Comparison of ENCODE assay signal across 32 mouse cellular contexts in genomic region chr6:112561568-112561967, GRCm38 (mm10).
DNase-seq lines count a peak whose midpoint lies in the region; ATAC-seq and TF ChIP-seq lines count a peak whose summit lies in the region.
"Had no signal": no experiment of that assay in that cellular context is flagged by ENCODE, and none has a peak within 500 bp of the region (broad histone marks: within the 10 kb centered on the region; RNA-seq: fewer than 3 reads in every experiment).

No protein-coding gene starts in this region.

- ATAC-seq in forebrain, embryonic 14.5 days: peak; percentile 68
- ATAC-seq in forebrain, embryonic 11.5 days (replicated peaks; ENCODE audit: low FRiP score): no peak
- ATAC-seq in kidney, embryonic 14.5 days (ENCODE audit: low FRiP score, low TSS enrichment): no peak
- no peak for ATAC-seq in midbrain, postnatal 0 days (ENCODE audit: low FRiP score)
- no peak for ATAC-seq in midbrain, embryonic 16.5 days
- ATAC-seq in forebrain, postnatal 0 days: peak; percentile 45; the same call in 1 of the 2 replicates
- ATAC-seq in inflammation-experienced regulatory T-cells, adult 6 months: no peak
- ATAC-seq: CD4-positive, CD25-positive, alpha-beta regulatory T cell, adult 4 months; intestine, embryonic 15.5 days; liver, embryonic 12.5 days; liver, postnatal 0 days; lung, postnatal 0 days; midbrain, embryonic 15.5 days had no signal

- no peak for TF ChIP-seq CTCF in midbrain, postnatal 0 days (IDR thresholded peaks at IDR 0.05)
- no peak for TF ChIP-seq CTCF in forebrain, postnatal 0 days (IDR thresholded peaks at IDR 0.05; ENCODE audit: low read depth)

- 0 out of 2 replicates have a peak overlapping the region, but pooled peaks have one; percentile 8 for H3K9ac ChIP-seq in forebrain, embryonic 14.5 days (ENCODE audit: low read length)
- no peak overlapping the region for H3K9ac ChIP-seq in forebrain, embryonic 11.5 days (ENCODE audit: low read length)
- H3K9ac ChIP-seq in kidney, embryonic 14.5 days (ENCODE audit: low read depth, low read length): no peak overlapping the region
- no peak overlapping the region for H3K9ac ChIP-seq in midbrain, postnatal 0 days (replicated peaks; ENCODE audit: low read length, poor library complexity, severe bottlenecking)
- no peak overlapping the region for H3K9ac ChIP-seq in midbrain, embryonic 16.5 days (ENCODE audit: low read depth, low read length)
- H3K9ac ChIP-seq in forebrain, postnatal 0 days: no peak overlapping the region
- H3K9ac ChIP-seq: embryonic facial prominence, embryonic 12.5 days; heart, embryonic 15.5 days; hindbrain, embryonic 13.5 days; intestine, embryonic 15.5 days; limb, embryonic 12.5 days; liver, embryonic 12.5 days; liver, postnatal 0 days; midbrain, embryonic 15.5 days; neural tube, embryonic 13.5 days; stomach, embryonic 15.5 days had no signal

- no peaks in the 10 kb centered on the region for H3K36me3 ChIP-seq in forebrain, embryonic 14.5 days (ENCODE audit: control insufficient read depth, insufficient read depth, low read length)
- H3K36me3 ChIP-seq in forebrain, embryonic 11.5 days (ENCODE audit: control insufficient read depth, insufficient read depth, low read length): no peaks in the 10 kb centered on the region
- H3K36me3 ChIP-seq in kidney, embryonic 14.5 days (ENCODE audit: control insufficient read depth, insufficient read depth, low read length): no peaks in the 10 kb centered on the region
- H3K36me3 ChIP-seq in midbrain, postnatal 0 days (ENCODE audit: insufficient read depth, low read length): no peaks in the 10 kb centered on the region
- no peaks in the 10 kb centered on the region for H3K36me3 ChIP-seq in midbrain, embryonic 16.5 days (ENCODE audit: control insufficient read depth, insufficient read depth, low read length)
- H3K36me3 ChIP-seq in forebrain, postnatal 0 days (ENCODE audit: insufficient read depth): no peaks in the 10 kb centered on the region
- H3K36me3 ChIP-seq: embryonic facial prominence, embryonic 12.5 days; heart, embryonic 10.5 days; heart, embryonic 15.5 days; hindbrain, embryonic 13.5 days; intestine, embryonic 15.5 days; limb, embryonic 12.5 days; liver, embryonic 12.5 days; midbrain, embryonic 15.5 days; neural tube, embryonic 13.5 days; stomach, embryonic 15.5 days had no signal

- H3K27me3 ChIP-seq in forebrain, embryonic 14.5 days (replicated peaks; ENCODE audit: control insufficient read depth, insufficient read depth, low read length): no peaks in the 10 kb centered on the region
- no peaks in the 10 kb centered on the region for H3K27me3 ChIP-seq in forebrain, embryonic 11.5 days (ENCODE audit: control insufficient read depth, insufficient read depth, low read length)
- H3K27me3 ChIP-seq in kidney, embryonic 14.5 days (ENCODE audit: control insufficient read depth, insufficient read depth, low read length): no peaks in the 10 kb centered on the region
- no peaks in the 10 kb centered on the region for H3K27me3 ChIP-seq in midbrain, postnatal 0 days (ENCODE audit: insufficient read depth, low read length)
- H3K27me3 ChIP-seq in midbrain, embryonic 16.5 days (ENCODE audit: control insufficient read depth, insufficient read depth, low read depth, low read length): no peaks in the 10 kb centered on the region
- H3K27me3 ChIP-seq in forebrain, postnatal 0 days (ENCODE audit: insufficient read depth, low read length): no peaks in the 10 kb centered on the region
- H3K27me3 ChIP-seq: embryonic facial prominence, embryonic 12.5 days; heart, embryonic 15.5 days; hindbrain, embryonic 13.5 days; intestine, embryonic 15.5 days; liver, embryonic 12.5 days; midbrain, embryonic 15.5 days; neural tube, embryonic 13.5 days; stomach, embryonic 15.5 days had no signal

- no peak overlapping the region for H3K27ac ChIP-seq in forebrain, embryonic 14.5 days (ENCODE audit: low read depth, low read length)
- H3K27ac ChIP-seq in forebrain, embryonic 11.5 days (ENCODE audit: low read depth, low read length): no peak overlapping the region
- H3K27ac ChIP-seq in kidney, embryonic 14.5 days (ENCODE audit: low read depth, low read length): no peak overlapping the region
- no peak overlapping the region for H3K27ac ChIP-seq in midbrain, postnatal 0 days (ENCODE audit: low read depth, low read length)
- no peak overlapping the region for H3K27ac ChIP-seq in midbrain, embryonic 16.5 days (ENCODE audit: low read length)
- no peak overlapping the region for H3K27ac ChIP-seq in forebrain, postnatal 0 days (ENCODE audit: low read depth, low read length)
- H3K27ac ChIP-seq: embryonic facial prominence, embryonic 12.5 days; heart, embryonic 10.5 days; heart, embryonic 15.5 days; hindbrain, embryonic 13.5 days; intestine, embryonic 15.5 days; limb, embryonic 12.5 days; liver, embryonic 12.5 days; macrophage; midbrain, embryonic 15.5 days; neural tube, embryonic 13.5 days; stomach, embryonic 15.5 days had no signal

- 21% methylated on average over 7 of the region's 7 CpGs for WGBS in forebrain, embryonic 14.5 days
- WGBS in forebrain, embryonic 11.5 days: 60% methylated on average over 7 of the region's 7 CpGs
- WGBS in kidney, embryonic 14.5 days: 29% methylated on average over 7 of the region's 7 CpGs
- 42% methylated on average over 7 of the region's 7 CpGs for WGBS in midbrain, postnatal 0 days
- WGBS in midbrain, embryonic 16.5 days: 45% methylated on average over 7 of the region's 7 CpGs
- WGBS in forebrain, postnatal 0 days: 17% methylated on average over 7 of the region's 7 CpGs

- DNase-seq in forebrain, embryonic 14.5 days (ENCODE audit: low spot score): peak; percentile 69
- DNase-seq in forebrain, embryonic 11.5 days (ENCODE audit: low spot score): no peak
- no peak for DNase-seq in kidney, adult 11 months
- peak; percentile 61 for DNase-seq in midbrain, postnatal 0 days (ENCODE audit: low spot score)
- peak; percentile 43 for DNase-seq in forebrain, postnatal 0 days
- DNase-seq: adrenal gland, postnatal 25 days; cerebellum, adult 8-10 months; cerebellum, postnatal 36 days; gastrocnemius, postnatal 14 days; heart, postnatal 36 days; kidney, adult 8-10 months; kidney, postnatal 10 days; layer of hippocampus, postnatal 36 days; liver, postnatal 0 days; right cerebral cortex, postnatal 14 days had no signal

- H3K4me1 ChIP-seq in forebrain, embryonic 14.5 days (ENCODE audit: control insufficient read depth, insufficient read depth, low read length): peaks cover 9% of the 10 kb centered on the region; the same call in 1 of the 2 replicates
- no peaks in the 10 kb centered on the region for H3K4me1 ChIP-seq in forebrain, embryonic 11.5 days (replicated peaks; ENCODE audit: control insufficient read depth, insufficient read depth, low read length)
- 0 out of 2 replicates have a peak, but pooled peaks cover 4% of the 10 kb centered on the region for H3K4me1 ChIP-seq in kidney, embryonic 14.5 days (ENCODE audit: control insufficient read depth, insufficient read depth, low read length)
- H3K4me1 ChIP-seq in midbrain, postnatal 0 days (ENCODE audit: insufficient read depth, low read length): no peaks in the 10 kb centered on the region
- no peaks in the 10 kb centered on the region for H3K4me1 ChIP-seq in midbrain, embryonic 16.5 days (ENCODE audit: control insufficient read depth, insufficient read depth, low read length)
- H3K4me1 ChIP-seq in forebrain, postnatal 0 days (ENCODE audit: insufficient read depth): no peaks in the 10 kb centered on the region
- H3K4me1 ChIP-seq: embryonic facial prominence, embryonic 12.5 days; heart, embryonic 10.5 days; heart, embryonic 15.5 days; hindbrain, embryonic 13.5 days; intestine, embryonic 15.5 days; liver, embryonic 12.5 days; neural tube, embryonic 13.5 days; stomach, embryonic 15.5 days had no signal

- no peak overlapping the region for H3K4me3 ChIP-seq in forebrain, embryonic 14.5 days (ENCODE audit: low read depth, low read length)
- H3K4me3 ChIP-seq in forebrain, embryonic 11.5 days (ENCODE audit: low read depth, low read length): no peak overlapping the region
- no peak overlapping the region for H3K4me3 ChIP-seq in kidney, embryonic 14.5 days (ENCODE audit: low read length)
- H3K4me3 ChIP-seq in midbrain, postnatal 0 days (ENCODE audit: low read depth, low read length): no peak overlapping the region
- no peak overlapping the region for H3K4me3 ChIP-seq in midbrain, embryonic 16.5 days (ENCODE audit: low read depth, low read length)
- H3K4me3 ChIP-seq in forebrain, postnatal 0 days (ENCODE audit: low read depth, low read length): no peak overlapping the region
- H3K4me3 ChIP-seq: embryonic facial prominence, embryonic 12.5 days; heart, embryonic 10.5 days; heart, embryonic 15.5 days; hindbrain, embryonic 13.5 days; intestine, embryonic 15.5 days; limb, embryonic 12.5 days; liver, embryonic 12.5 days; midbrain, embryonic 15.5 days; myocyte; neural tube, embryonic 13.5 days; stomach, embryonic 15.5 days had no signal

- H3K4me2 ChIP-seq in forebrain, embryonic 14.5 days (ENCODE audit: low read length): no peak overlapping the region
- no peak overlapping the region for H3K4me2 ChIP-seq in forebrain, embryonic 11.5 days (ENCODE audit: low read depth, low read length, severe bottlenecking)
- 0 out of 2 replicates have a peak overlapping the region, but pooled peaks have one; percentile 3 for H3K4me2 ChIP-seq in kidney, embryonic 14.5 days (replicated peaks; ENCODE audit: low read depth, low read length)
- H3K4me2 ChIP-seq in midbrain, postnatal 0 days (ENCODE audit: low read depth, low read length, poor library complexity, severe bottlenecking): no peak overlapping the region
- no peak overlapping the region for H3K4me2 ChIP-seq in midbrain, embryonic 16.5 days (ENCODE audit: low read length)
- H3K4me2 ChIP-seq in forebrain, postnatal 0 days (ENCODE audit: low read depth): no peak overlapping the region
- H3K4me2 ChIP-seq: embryonic facial prominence, embryonic 12.5 days; heart, embryonic 15.5 days; hindbrain, embryonic 13.5 days; intestine, embryonic 15.5 days; limb, embryonic 12.5 days; liver, embryonic 12.5 days; midbrain, embryonic 15.5 days; neural tube, embryonic 13.5 days; stomach, embryonic 15.5 days had no signal

- no peaks in the 10 kb centered on the region for H3K9me3 ChIP-seq in forebrain, embryonic 14.5 days (replicated peaks; ENCODE audit: control insufficient read depth, low read length)
- no peaks in the 10 kb centered on the region for H3K9me3 ChIP-seq in forebrain, embryonic 11.5 days (ENCODE audit: control insufficient read depth, low read length)
- H3K9me3 ChIP-seq in kidney, embryonic 14.5 days (ENCODE audit: control insufficient read depth, low read length): no peaks in the 10 kb centered on the region
- no peaks in the 10 kb centered on the region; the same call in 1 of the 2 replicates for H3K9me3 ChIP-seq in midbrain, postnatal 0 days (ENCODE audit: low read length)
- no peaks in the 10 kb centered on the region for H3K9me3 ChIP-seq in midbrain, embryonic 16.5 days (replicated peaks; ENCODE audit: control insufficient read depth, low read length, poor library complexity, severe bottlenecking)
- no peaks in the 10 kb centered on the region for H3K9me3 ChIP-seq in forebrain, postnatal 0 days (ENCODE audit: low read length)
- H3K9me3 ChIP-seq: embryonic facial prominence, embryonic 12.5 days; heart, embryonic 10.5 days; heart, embryonic 15.5 days; intestine, embryonic 15.5 days; limb, embryonic 12.5 days; liver, embryonic 12.5 days; midbrain, embryonic 15.5 days; neural tube, embryonic 13.5 days; stomach, embryonic 15.5 days had no signal

Comparison
In these comparisons a context has a peak if more than half of its experiments do, and no peak if none do; other contexts are left out.
1. ATAC-seq: peak in forebrain, embryonic 14.5 days (single experiment) and forebrain, postnatal 0 days (single experiment); none in forebrain, embryonic 11.5 days (single experiment), kidney, embryonic 14.5 days (single experiment), midbrain, postnatal 0 days (single experiment), midbrain, embryonic 16.5 days (single experiment) and inflammation-experienced regulatory T-cells, adult 6 months (single experiment).
2. DNase-seq: peak in forebrain, embryonic 14.5 days (single experiment), midbrain, postnatal 0 days (single experiment) and forebrain, postnatal 0 days (single experiment); none in forebrain, embryonic 11.5 days (single experiment) and kidney, adult 11 months (single experiment).